Mouse (Mus musculus) ovary, adult 2 months (tissue): ENCODE data around the gene Rnaseh2c. TPM values are rescaled to one million over a fixed set of nuclear protein-coding genes. Genes with fewer than 3 reads are reported as not detected.

Source experiments
- polyA plus RNA-seq: library from polyadenylated mRNA; depleted of rRNA; stranded (reverse); fragments of >200 nt; gene quantifications from 2 replicates; pipeline ENCODE4 v1.2.3, GENCODE M21; 2012; rRNA removed

Gene Rnaseh2c
- polyA plus RNA-seq = 93.6 and 93.9 TPM in 2 replicates

DNA sequence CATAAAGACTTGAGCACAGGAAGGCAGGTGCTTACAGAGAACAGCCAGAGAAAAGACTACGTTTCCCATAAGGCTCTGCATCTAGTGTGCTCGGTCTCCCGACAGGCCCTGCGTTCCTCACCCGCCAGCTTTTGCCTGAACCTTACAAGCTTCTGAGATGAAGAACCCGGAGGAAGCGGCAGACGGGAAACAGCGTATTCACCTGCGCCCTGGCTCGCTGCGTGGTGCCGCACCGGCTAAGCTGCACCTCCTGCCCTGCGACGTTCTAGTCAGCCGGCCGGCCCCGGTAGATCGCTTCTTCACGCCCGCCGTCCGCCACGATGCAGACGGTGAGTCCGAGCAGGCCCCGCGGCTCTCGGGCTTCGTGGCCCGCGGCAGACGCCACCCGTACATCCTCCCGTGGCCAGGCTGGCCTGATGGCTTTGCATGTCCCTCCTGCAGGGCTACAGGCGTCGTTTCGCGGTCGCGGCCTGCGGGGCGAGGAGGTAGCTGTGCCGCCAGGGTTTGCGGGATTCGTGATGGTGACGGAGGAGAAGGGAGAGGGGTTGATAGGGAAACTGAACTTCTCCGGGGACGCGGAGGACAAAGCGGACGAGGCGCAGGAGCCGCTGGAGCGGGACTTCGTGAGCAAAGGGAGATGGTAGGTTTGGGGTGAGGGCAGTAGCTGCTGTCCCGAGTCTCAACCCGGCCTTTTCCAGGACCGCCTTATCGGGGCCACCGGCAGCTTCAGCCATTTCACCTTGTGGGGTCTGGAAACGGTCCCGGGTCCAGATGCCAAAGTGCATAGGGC, at the start of gene Rnaseh2c:
TSS of gene Rnaseh2c (plus strand) at position 122 of the 790 bp plus-strand sequence.

GRCm38 (mm10) chr19:5560457-5561041, 41.1 kb upstream of the Rnaseh2c start, which contains the start of gene Ovol1:
TSS of gene Ovol1 (minus strand) at chr19:5560646.

DNA sequence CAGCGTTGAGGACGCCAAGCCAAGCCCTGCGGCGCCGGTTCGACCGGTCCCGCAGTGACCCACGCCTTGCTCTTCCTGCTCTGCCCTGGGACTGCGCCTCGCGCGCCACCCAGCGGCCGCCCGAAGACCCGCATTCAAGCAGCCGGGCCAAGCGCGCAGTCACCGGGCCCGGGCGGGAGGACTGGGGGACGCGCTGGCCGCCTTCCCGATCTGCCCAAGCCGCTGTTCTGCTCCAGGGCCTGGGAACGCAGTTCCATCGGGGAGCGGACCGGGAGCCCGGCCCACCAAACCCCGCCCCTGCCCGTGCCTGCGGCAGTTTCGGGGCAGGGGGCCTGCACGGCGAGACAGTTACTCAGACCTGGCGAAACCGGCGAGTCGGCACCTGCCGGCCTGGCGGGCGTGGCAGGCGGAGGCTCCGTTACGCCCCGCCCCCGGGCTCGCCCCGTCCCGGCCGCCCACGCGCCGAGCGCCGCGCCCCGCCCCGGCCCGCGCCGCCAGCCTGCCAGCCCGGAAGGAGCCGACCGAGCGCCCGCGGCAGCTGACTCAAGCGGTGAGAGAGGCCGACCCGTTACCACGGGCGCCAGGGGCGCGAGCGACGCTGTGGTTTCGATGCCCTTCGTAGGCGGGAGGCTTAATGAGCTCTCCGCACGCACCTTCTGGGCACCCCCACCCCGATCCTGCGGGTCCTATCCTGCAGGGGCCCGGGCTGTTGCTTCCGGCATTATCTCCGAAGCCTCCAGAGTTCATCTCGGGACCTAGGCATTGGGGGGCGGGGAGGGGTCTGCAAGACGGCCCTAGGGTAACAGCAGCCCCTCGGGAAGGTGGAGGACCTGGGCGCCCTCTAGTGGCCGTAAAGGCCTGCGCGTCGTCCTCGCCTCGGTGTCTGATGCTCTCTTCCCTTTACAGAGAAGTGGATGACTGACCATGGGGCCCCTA, 33.9 kb upstream of the Rnaseh2c start, which contains the start of gene Ap5b1:
TSS of gene Ap5b1 (plus strand) at position 492 of the 936 bp plus-strand sequence.

DNA sequence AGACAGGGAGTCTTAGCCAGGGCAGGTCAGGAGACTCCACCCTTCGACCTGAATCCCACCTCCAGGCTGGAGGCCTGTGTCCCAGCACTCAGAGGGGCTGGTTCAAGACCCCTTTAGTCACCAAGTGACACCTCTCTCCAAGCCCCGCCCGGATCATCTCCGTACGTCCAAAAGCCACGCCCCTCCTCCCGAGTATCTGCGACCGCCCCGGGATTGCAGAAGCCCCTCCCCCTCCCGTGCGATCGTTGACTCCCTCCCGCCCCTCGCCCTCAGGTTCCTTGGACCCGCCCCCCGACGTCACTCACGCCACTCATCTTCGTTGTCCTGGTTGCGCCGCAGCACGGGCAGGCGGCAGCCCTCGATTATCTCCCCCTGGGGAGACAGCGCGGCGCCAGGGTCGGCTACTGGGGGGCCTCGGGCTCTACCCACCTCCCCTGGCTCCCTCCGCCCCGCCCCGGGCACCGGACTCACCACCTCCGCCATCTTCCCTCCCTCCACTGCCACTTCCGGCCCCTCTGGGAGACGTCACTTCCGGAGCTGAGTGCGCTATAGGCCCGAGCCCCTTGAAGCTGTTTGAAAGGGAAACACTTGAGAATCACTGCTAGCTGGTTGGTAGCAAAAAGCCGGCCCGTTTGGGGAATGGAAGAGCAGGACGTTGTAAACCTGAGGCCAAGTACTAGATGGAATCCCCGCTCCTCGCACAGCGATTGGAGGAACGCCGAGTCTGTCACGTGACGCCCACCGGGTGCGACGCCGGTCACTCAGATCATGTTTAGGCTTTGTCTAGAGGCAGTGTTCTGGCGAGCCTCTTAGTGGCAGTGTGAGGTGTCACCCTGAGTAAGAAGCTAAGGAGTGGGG, 8.1 kb downstream of the Rnaseh2c start, which contains the start of gene Kat5:
TSS of gene Kat5 (minus strand) at position 691 of the 858 bp plus-strand sequence.

GRCm38 (mm10) chr19:5637069-5638047, 35.7 kb downstream of the Rnaseh2c start, which contains the start of gene Rela:
TSS of gene Rela (plus strand) at chr19:5637483.

Other genes with a start within 250 kb of the Rnaseh2c start
- gene Eif1ad, start 235.1 kb upstream of the Rnaseh2c start, polyA plus RNA-seq = 19.4 and 21.0 TPM in 2 replicates
- 123 and 155 TPM in 2 replicates for gene Banf1, start 234.7 kb upstream of the Rnaseh2c start, polyA plus RNA-seq
- gene Sart1, start 213.2 kb upstream of the Rnaseh2c start, polyA plus RNA-seq = 15.7 and 18.4 TPM in 2 replicates
- gene Tsga10ip, start 199.3 kb upstream of the Rnaseh2c start, polyA plus RNA-seq = 4.9 and 5.6 TPM in 2 replicates
- gene Drap1, start 176.9 kb upstream of the Rnaseh2c start, polyA plus RNA-seq = 86.3 and 111 TPM in 2 replicates
- gene AI837181, start 176.7 kb upstream of the Rnaseh2c start, polyA plus RNA-seq = 115 and 124 TPM in 2 replicates
- 4.3 and 7.9 TPM in 2 replicates for gene Fosl1, start 154.3 kb upstream of the Rnaseh2c start, polyA plus RNA-seq
- gene Ccdc85b, start 144.0 kb upstream of the Rnaseh2c start, polyA plus RNA-seq = 12.3 and 17.9 TPM in 2 replicates
- 118 and 164 TPM in 2 replicates for gene Fibp, start 141.3 kb upstream of the Rnaseh2c start, polyA plus RNA-seq
- gene Ctsw, start 133.4 kb upstream of the Rnaseh2c start, polyA plus RNA-seq = 1.5 and 2.4 TPM in 2 replicates
- gene Efemp2, start 127.9 kb upstream of the Rnaseh2c start, polyA plus RNA-seq = 205 and 258 TPM in 2 replicates
- gene Mus81, start 113.5 kb upstream of the Rnaseh2c start, polyA plus RNA-seq = 78.2 and 88.4 TPM in 2 replicates
- gene Cfl1, start 111.4 kb upstream of the Rnaseh2c start, polyA plus RNA-seq = 447 and 670 TPM in 2 replicates
- gene 1700020D05Rik, start 98.1 kb upstream of the Rnaseh2c start, polyA plus RNA-seq = 1.00 and 1.3 TPM in 2 replicates
- 17.6 and 19.1 TPM in 2 replicates for gene Snx32, start 91.3 kb upstream of the Rnaseh2c start, polyA plus RNA-seq
- gene Ovol1, start 41.2 kb upstream of the Rnaseh2c start, polyA plus RNA-seq = 0.87 and 1.1 TPM in 2 replicates
- 15.5 and 16.1 TPM in 2 replicates for gene Ap5b1, start 33.8 kb upstream of the Rnaseh2c start, polyA plus RNA-seq
- gene Kat5, start 8.4 kb downstream of the Rnaseh2c start, polyA plus RNA-seq = 56.6 and 61.2 TPM in 2 replicates
- 109 and 128 TPM in 2 replicates for gene Rela, start 35.6 kb downstream of the Rnaseh2c start, polyA plus RNA-seq
- 110 and 149 TPM in 2 replicates for gene Sipa1, start 61.8 kb downstream of the Rnaseh2c start, polyA plus RNA-seq
- gene Map3k11, start 86.9 kb downstream of the Rnaseh2c start, polyA plus RNA-seq = 89.5 and 98.2 TPM in 2 replicates
- gene Pcnx3, start 87.0 kb downstream of the Rnaseh2c start, polyA plus RNA-seq = 260 and 276 TPM in 2 replicates
- 1.7 and 2.6 TPM in 2 replicates for gene Kcnk7, start 102.5 kb downstream of the Rnaseh2c start, polyA plus RNA-seq
- 69.0 and 78.6 TPM in 2 replicates for gene Ehbp1l1, start 124.4 kb downstream of the Rnaseh2c start, polyA plus RNA-seq
- 391 and 451 TPM in 2 replicates for gene Fam89b, start 127.8 kb downstream of the Rnaseh2c start, polyA plus RNA-seq
- gene Ltbp3, start 139.0 kb downstream of the Rnaseh2c start, polyA plus RNA-seq = 509 and 535 TPM in 2 replicates
- gene Scyl1, start 169.5 kb downstream of the Rnaseh2c start, polyA plus RNA-seq = 143 and 154 TPM in 2 replicates